Mouse (Mus musculus): Measurements from ENCODE around the gene Gm44596. TPM values are rescaled to one million over a fixed set of nuclear protein-coding genes. Genes with fewer than 3 reads are reported as not detected.

The Gm44596 gene
- polyA plus RNA-seq (2014; fragmentation: Nextera tagmentation; extraction: Ambion mirVana): not detected in 2 replicates

- Histone ChIP-seq H3K36me3 (ENCODE audit: control insufficient read depth, insufficient read depth, low read length) (peaks cover 30% of the 10 kb centered on the region), H3K4me1 (replicated peaks; ENCODE audit: control insufficient read depth, insufficient read depth, low read length) (peaks cover 7% of the 10 kb centered on the region; the same call in 1 of the 2 replicates)
These were observed at the start of gene Gm44596, which contains the start of gene Tex52 for GRCm38 (mm10) chr6:128375192-128375591. Gene Gm44596, plus strand, starts transcription at chr6:128375503. Gene Tex52, plus strand, starts transcription at chr6:128375456.

GRCm38 (mm10) chr6:128334397-128335124, 40.7 kb upstream of the Gm44596 start:
- peak; percentile 82 for ATAC-seq (replicated peaks; ENCODE audit: low FRiP score)
- peaks cover 9% of the 10 kb centered on the region for H3K36me3 ChIP-seq (ENCODE audit: control insufficient read depth, insufficient read depth, low read length)
- 16% methylated on average over 12 of the region's 12 CpGs for WGBS
- H3K27me3 ChIP-seq (ENCODE audit: control insufficient read depth, insufficient read depth, low read length): no peaks in the 10 kb centered on the region
- H3K4me1 ChIP-seq (replicated peaks; ENCODE audit: control insufficient read depth, insufficient read depth, low read length): peaks cover 3% of the 10 kb centered on the region; the same call in 1 of the 2 replicates
- no peak overlapping the region for H3K9ac ChIP-seq (ENCODE audit: low read length)
- H3K27ac ChIP-seq (ENCODE audit: low read depth, low read length): no peak overlapping the region
- H3K4me3 ChIP-seq (ENCODE audit: low read depth, low read length): no peak overlapping the region
- DNase-seq (ENCODE audit: low spot score): peak; percentile 81
- no peak overlapping the region for H3K4me2 ChIP-seq (ENCODE audit: low read depth, low read length, severe bottlenecking)
- H3K9me3 ChIP-seq (ENCODE audit: control insufficient read depth, low read length): peaks cover 2% of the 10 kb centered on the region; the same call in 1 of the 2 replicates

More at GRCm38 (mm10) chr6:128375192-128375591, at the start of gene Gm44596, which contains the start of gene Tex52:
- no peaks in the 10 kb centered on the region for H3K27me3 ChIP-seq (ENCODE audit: control insufficient read depth, insufficient read depth, low read length)
- no peaks in the 10 kb centered on the region for H3K9me3 ChIP-seq (ENCODE audit: control insufficient read depth, low read length)
- H3K4me3 ChIP-seq (ENCODE audit: low read depth, low read length): no peak within 1 kb of the TSS
- H3K27ac ChIP-seq (ENCODE audit: low read depth, low read length): no peak within 1 kb of the TSS
- DNase-seq (ENCODE audit: low spot score) (peak; percentile 64), ATAC-seq (replicated peaks; ENCODE audit: low FRiP score) (peak; percentile 79)
- no peak within 1 kb of the TSS for H3K4me2 ChIP-seq (ENCODE audit: low read depth, low read length, severe bottlenecking)
- no peak within 1 kb of the TSS for H3K9ac ChIP-seq (ENCODE audit: low read length)
- WGBS: 20% methylated on average over 6 of the region's 6 CpGs

GRCm38 (mm10) chr6:128337467-128337866, 37.8 kb upstream of the Gm44596 start:
- Histone ChIP-seq H3K9me3 (ENCODE audit: control insufficient read depth, low read length) (no peaks in the 10 kb centered on the region), H3K4me2 (ENCODE audit: low read depth, low read length, severe bottlenecking) (no peak overlapping the region), H3K27ac (ENCODE audit: low read depth, low read length) (no peak overlapping the region), H3K36me3 (ENCODE audit: control insufficient read depth, insufficient read depth, low read length) (no peaks in the 10 kb centered on the region), H3K4me3 (ENCODE audit: low read depth, low read length) (no peak overlapping the region), H3K27me3 (ENCODE audit: control insufficient read depth, insufficient read depth, low read length) (no peaks in the 10 kb centered on the region), H3K9ac (ENCODE audit: low read length) (no peak overlapping the region), H3K4me1 (replicated peaks; ENCODE audit: control insufficient read depth, insufficient read depth, low read length) (peaks cover 3% of the 10 kb centered on the region; the same call in 1 of the 2 replicates)
- DNase-seq (ENCODE audit: low spot score) (no peak), ATAC-seq (replicated peaks; ENCODE audit: low FRiP score) (no peak)
- WGBS: 78% methylated on average over 7 of the region's 7 CpGs

GRCm38 (mm10) chr6:128338876-128339275, 36.4 kb upstream of the Gm44596 start:
- no peak overlapping the region for H3K4me2 ChIP-seq (ENCODE audit: low read depth, low read length, severe bottlenecking)
- H3K4me1 ChIP-seq (replicated peaks; ENCODE audit: control insufficient read depth, insufficient read depth, low read length): peaks cover 3% of the 10 kb centered on the region; the same call in 1 of the 2 replicates
- no peaks in the 10 kb centered on the region for H3K9me3 ChIP-seq (ENCODE audit: control insufficient read depth, low read length)
- H3K27ac ChIP-seq (ENCODE audit: low read depth, low read length): no peak overlapping the region
- no peak overlapping the region for H3K4me3 ChIP-seq (ENCODE audit: low read depth, low read length)
- 62% methylated on average over 5 of the region's 5 CpGs for WGBS
- DNase-seq (ENCODE audit: low spot score) (no peak), ATAC-seq (replicated peaks; ENCODE audit: low FRiP score) (no peak)
- H3K36me3 ChIP-seq (ENCODE audit: control insufficient read depth, insufficient read depth, low read length): peaks cover 2% of the 10 kb centered on the region; the same call in 1 of the 2 replicates
- H3K27me3 ChIP-seq (ENCODE audit: control insufficient read depth, insufficient read depth, low read length): no peaks in the 10 kb centered on the region
- no peak overlapping the region for H3K9ac ChIP-seq (ENCODE audit: low read length)

- Histone ChIP-seq H3K4me2 (ENCODE audit: low read depth, low read length, severe bottlenecking) (no peak overlapping the region), H3K9ac (ENCODE audit: low read length) (no peak overlapping the region), H3K36me3 (ENCODE audit: control insufficient read depth, insufficient read depth, low read length) (peaks cover 2% of the 10 kb centered on the region; the same call in 1 of the 2 replicates), H3K4me3 (ENCODE audit: low read depth, low read length) (no peak overlapping the region), H3K4me1 (replicated peaks; ENCODE audit: control insufficient read depth, insufficient read depth, low read length) (peaks cover 3% of the 10 kb centered on the region; the same call in 1 of the 2 replicates), H3K27me3 (ENCODE audit: control insufficient read depth, insufficient read depth, low read length) (no peaks in the 10 kb centered on the region), H3K9me3 (ENCODE audit: control insufficient read depth, low read length) (no peaks in the 10 kb centered on the region), H3K27ac (ENCODE audit: low read depth, low read length) (no peak overlapping the region)
- DNase-seq (ENCODE audit: low spot score) (no peak), ATAC-seq (replicated peaks; ENCODE audit: low FRiP score) (no peak)
- WGBS: 96% methylated on average over 11 of the region's 11 CpGs
These were observed 33.2 kb upstream of the Gm44596 start for GRCm38 (mm10) chr6:128341956-128342723.

- Histone ChIP-seq H3K4me3 (ENCODE audit: low read depth, low read length) (no peak overlapping the region), H3K9me3 (ENCODE audit: control insufficient read depth, low read length) (no peaks in the 10 kb centered on the region), H3K9ac (ENCODE audit: low read length) (no peak overlapping the region), H3K36me3 (ENCODE audit: control insufficient read depth, insufficient read depth, low read length) (peaks cover 2% of the 10 kb centered on the region; the same call in 1 of the 2 replicates), H3K27ac (ENCODE audit: low read depth, low read length) (no peak overlapping the region), H3K27me3 (ENCODE audit: control insufficient read depth, insufficient read depth, low read length) (no peaks in the 10 kb centered on the region), H3K4me2 (ENCODE audit: low read depth, low read length, severe bottlenecking) (no peak overlapping the region), H3K4me1 (replicated peaks; ENCODE audit: control insufficient read depth, insufficient read depth, low read length) (no peaks in the 10 kb centered on the region)
- DNase-seq (ENCODE audit: low spot score) (no peak), ATAC-seq (replicated peaks; ENCODE audit: low FRiP score) (no peak)
- 92% methylated on average over 10 of the region's 10 CpGs for WGBS
These were observed 29.7 kb upstream of the Gm44596 start for GRCm38 (mm10) chr6:128345623-128346022.

- DNase-seq (ENCODE audit: low spot score): no peak
- no peak overlapping the region for H3K9ac ChIP-seq (ENCODE audit: low read length)
- H3K4me1 ChIP-seq (replicated peaks; ENCODE audit: control insufficient read depth, insufficient read depth, low read length): no peaks in the 10 kb centered on the region
- WGBS: 92% methylated on average over 6 of the region's 6 CpGs
- no peak for ATAC-seq (replicated peaks; ENCODE audit: low FRiP score)
- peaks cover 5% of the 10 kb centered on the region; the same call in 1 of the 2 replicates for H3K36me3 ChIP-seq (ENCODE audit: control insufficient read depth, insufficient read depth, low read length)
- H3K27ac ChIP-seq (ENCODE audit: low read depth, low read length): no peak overlapping the region
- H3K4me3 ChIP-seq (ENCODE audit: low read depth, low read length): no peak overlapping the region
- H3K27me3 ChIP-seq (ENCODE audit: control insufficient read depth, insufficient read depth, low read length): no peaks in the 10 kb centered on the region
- H3K4me2 ChIP-seq (ENCODE audit: low read depth, low read length, severe bottlenecking): no peak overlapping the region
- H3K9me3 ChIP-seq (ENCODE audit: control insufficient read depth, low read length): no peaks in the 10 kb centered on the region
These were observed 28.5 kb upstream of the Gm44596 start for GRCm38 (mm10) chr6:128346782-128347181.

- DNase-seq (ENCODE audit: low spot score) (no peak), ATAC-seq (replicated peaks; ENCODE audit: low FRiP score) (no peak)
- Histone ChIP-seq H3K27me3 (ENCODE audit: control insufficient read depth, insufficient read depth, low read length) (no peaks in the 10 kb centered on the region), H3K9me3 (ENCODE audit: control insufficient read depth, low read length) (no peaks in the 10 kb centered on the region), H3K9ac (ENCODE audit: low read length) (no peak overlapping the region), H3K27ac (ENCODE audit: low read depth, low read length) (no peak overlapping the region), H3K4me2 (ENCODE audit: low read depth, low read length, severe bottlenecking) (no peak overlapping the region), H3K4me1 (replicated peaks; ENCODE audit: control insufficient read depth, insufficient read depth, low read length) (no peaks in the 10 kb centered on the region; the same call in 1 of the 2 replicates), H3K36me3 (ENCODE audit: control insufficient read depth, insufficient read depth, low read length) (peaks cover 2% of the 10 kb centered on the region; the same call in 1 of the 2 replicates), H3K4me3 (ENCODE audit: low read depth, low read length) (no peak overlapping the region)
- 67% methylated on average over 7 of the region's 7 CpGs for WGBS
These were observed 25.6 kb upstream of the Gm44596 start for GRCm38 (mm10) chr6:128349711-128350110.

All from forebrain, embryonic 11.5 days (tissue).